Mouse (Mus musculus) hindbrain, embryonic 13.5 days (tissue): ENCODE results near the gene 0610009B22Rik. TPM values are rescaled to one million over a fixed set of nuclear protein-coding genes. Genes with fewer than 3 reads are reported as not detected.
"Not testable (repeated sequence)": the region's sequence is repeated elsewhere in the genome, so short reads cannot be mapped to it uniquely, and the experiment has no call there.

ENCODE experiments used
- ATAC-seq: fragments of 200-750 bp; cut with Nextera tagmentation; 2 replicates; pipeline ENCODE4 v1.8.0; 2017; ENCODE audit warnings: moderate TSS enrichment; ENCODE audit not compliant: low FRiP score
- H3K27ac ChIP-seq: fragments of 300-500 bp; sonication (generic); 2 replicates; pipeline ENCODE4 v1.5.1; 2015; ENCODE audit warnings: inconsistent platforms, mild to moderate bottlenecking, moderate library complexity
- H3K27me3 ChIP-seq: fragments of 300-500 bp; sonication (generic); 2 replicates; pipeline ENCODE4 v1.6.1; 2015; ENCODE audit warnings: mild to moderate bottlenecking, inconsistent platforms
- H3K36me3 ChIP-seq: fragments of 300-500 bp; sonication (generic); 2 replicates; pipeline ENCODE4 v1.6.1; 2015; ENCODE audit warnings: mild to moderate bottlenecking, inconsistent platforms
- H3K4me1 ChIP-seq: fragments of 300-500 bp; sonication (generic); replicated peaks from 2 replicates; pipeline ENCODE4 v1.6.1; 2015; ENCODE audit warnings: inconsistent platforms
- H3K4me2 ChIP-seq: fragments of 300-500 bp; sonication (generic); 2 replicates; pipeline ENCODE4 v1.6.1; 2015; ENCODE audit warnings: inconsistent platforms, mild to moderate bottlenecking, moderate library complexity
- H3K4me3 ChIP-seq: fragments of 300-500 bp; sonication (generic); 2 replicates; pipeline ENCODE4 v1.5.1; 2015; ENCODE audit warnings: mild to moderate bottlenecking, inconsistent platforms
- H3K9ac ChIP-seq: fragments of 300-500 bp; sonication (generic); 2 replicates; pipeline ENCODE4 v1.6.1; 2015; ENCODE audit warnings: mild to moderate bottlenecking, inconsistent platforms
- H3K9me3 ChIP-seq: fragments of 300-500 bp; sonication (generic); 2 replicates; pipeline ENCODE4 v1.6.1; 2016; ENCODE audit warnings: inconsistent platforms
- WGBS: fragments of 180-500 bp; shearing (Covaris S2); methylation state at CpG from one replicate; pipeline ENCODE4 v1.1.7; 2015; 5-methylcytosine and 5-hydroxymethylcytosine counted together
- polyA plus RNA-seq: library from polyadenylated mRNA; unstranded; fragments of >200 nt; fragmentation: Nextera tagmentation; extraction: Ambion mirVana; gene quantifications from 2 replicates; pipeline ENCODE4 v1.2.1, GENCODE M21; 2015

Gene 0610009B22Rik
- polyA plus RNA-seq, 1 experiment from 2014 or later = 121 TPM

- no peaks in the 10 kb centered on the region for H3K9me3 ChIP-seq
- no peak overlapping the region for H3K4me2 ChIP-seq
Measured at GRCm38 (mm10) chr11:51681324-51681975, 7.2 kb downstream of the 0610009B22Rik start.

GRCm38 (mm10) chr11:51679466-51679865, 9.2 kb downstream of the 0610009B22Rik start:
- 0 out of 2 replicates have a peak, but pooled peaks cover 2% of the 10 kb centered on the region for H3K27me3 ChIP-seq
- no peaks in the 10 kb centered on the region for H3K36me3 ChIP-seq
- H3K4me1 ChIP-seq = no peaks in the 10 kb centered on the region
- H3K4me2 ChIP-seq = no peak overlapping the region
- no peak overlapping the region for H3K9ac ChIP-seq
- no peaks in the 10 kb centered on the region for H3K9me3 ChIP-seq
- 77% methylated on average over 3 of the region's 3 CpGs for WGBS
- no peak overlapping the region for H3K27ac ChIP-seq
- H3K4me3 ChIP-seq = no peak overlapping the region
- ATAC-seq = no peak

More at GRCm38 (mm10) chr11:51681324-51681975, 7.2 kb downstream of the 0610009B22Rik start:
- Histone ChIP-seq H3K36me3 (peaks cover 12% of the 10 kb centered on the region), H3K27me3 (0 out of 2 replicates have a peak, but pooled peaks cover 2% of the 10 kb centered on the region), H3K9ac (no peak overlapping the region), H3K4me3 (no peak overlapping the region), H3K4me1 (no peaks in the 10 kb centered on the region), H3K27ac (no peak overlapping the region)
- 38% methylated on average over 13 of the region's 13 CpGs for WGBS
- no peak for ATAC-seq

- H3K4me3 ChIP-seq = no peak overlapping the region
- H3K9ac ChIP-seq = no peak overlapping the region
- no peak overlapping the region for H3K27ac ChIP-seq
- no peaks in the 10 kb centered on the region for H3K36me3 ChIP-seq
- H3K9me3 ChIP-seq = no peaks in the 10 kb centered on the region
- H3K4me1 ChIP-seq = no peaks in the 10 kb centered on the region
- H3K27me3 ChIP-seq = 0 out of 2 replicates have a peak, but pooled peaks cover 2% of the 10 kb centered on the region
- no peak for ATAC-seq
- no peak overlapping the region for H3K4me2 ChIP-seq
- 82% methylated on average over 6 of the region's 6 CpGs for WGBS
Measured at GRCm38 (mm10) chr11:51677737-51678418, 10.8 kb downstream of the 0610009B22Rik start.

GRCm38 (mm10) chr11:51675386-51675785, 13.3 kb downstream of the 0610009B22Rik start:
- Histone ChIP-seq H3K36me3 (no peaks in the 10 kb centered on the region), H3K9me3 (no peaks in the 10 kb centered on the region), H3K4me2 (no peak overlapping the region), H3K27ac (no peak overlapping the region), H3K4me1 (no peaks in the 10 kb centered on the region), H3K4me3 (no peak overlapping the region), H3K27me3 (0 out of 2 replicates have a peak, but pooled peaks cover 2% of the 10 kb centered on the region), H3K9ac (no peak overlapping the region)
- 76% methylated on average over 5 of the region's 5 CpGs for WGBS
- no peak for ATAC-seq

- no peaks in the 10 kb centered on the region for H3K27me3 ChIP-seq
- ATAC-seq = no peak
- 85% methylated on average over 9 of the region's 9 CpGs for WGBS
Measured at GRCm38 (mm10) chr11:51673291-51673690, 15.4 kb downstream of the 0610009B22Rik start.

GRCm38 (mm10) chr11:51671376-51671775, 17.3 kb downstream of the 0610009B22Rik start:
- no peak for ATAC-seq
- Histone ChIP-seq H3K4me2 (no peak overlapping the region), H3K27me3 (no peaks in the 10 kb centered on the region), H3K4me1 (no peaks in the 10 kb centered on the region), H3K9me3 (no peaks in the 10 kb centered on the region), H3K27ac (no peak overlapping the region), H3K9ac (no peak overlapping the region), H3K36me3 (no peaks in the 10 kb centered on the region), H3K4me3 (no peak overlapping the region)
- WGBS = 86% methylated on average over 2 of the region's 2 CpGs

More at GRCm38 (mm10) chr11:51673291-51673690, 15.4 kb downstream of the 0610009B22Rik start:
- Histone ChIP-seq H3K9me3 (no peaks in the 10 kb centered on the region), H3K4me2 (no peak overlapping the region), H3K4me1 (no peaks in the 10 kb centered on the region), H3K36me3 (no peaks in the 10 kb centered on the region), H3K27ac (no peak overlapping the region), H3K4me3 (no peak overlapping the region), H3K9ac (no peak overlapping the region)

- no peaks in the 10 kb centered on the region for H3K27me3 ChIP-seq
- no peaks in the 10 kb centered on the region for H3K36me3 ChIP-seq
- no peaks in the 10 kb centered on the region for H3K4me1 ChIP-seq
- WGBS = 90% methylated on average over 7 of the region's 7 CpGs
- H3K4me3 ChIP-seq = no peak overlapping the region
- H3K9ac ChIP-seq = no peak overlapping the region
- no peaks in the 10 kb centered on the region for H3K9me3 ChIP-seq
- H3K27ac ChIP-seq = no peak overlapping the region
- ATAC-seq = no peak
- H3K4me2 ChIP-seq = no peak overlapping the region
Measured at GRCm38 (mm10) chr11:51670846-51671245, 17.8 kb downstream of the 0610009B22Rik start.

- not testable (repeated sequence) for H3K4me2 ChIP-seq, H3K4me1 ChIP-seq, H3K9ac ChIP-seq, H3K9me3 ChIP-seq, H3K27me3 ChIP-seq, H3K27ac ChIP-seq, H3K4me3 ChIP-seq, ATAC-seq, H3K36me3 ChIP-seq
- WGBS = 95% methylated on average over 7 of the region's 7 CpGs
Measured at GRCm38 (mm10) chr11:51664747-51665146, 23.9 kb downstream of the 0610009B22Rik start.

- no peaks in the 10 kb centered on the region for H3K27me3 ChIP-seq
Measured at GRCm38 (mm10) chr11:51662632-51663031, 26.0 kb downstream of the 0610009B22Rik start.

GRCm38 (mm10) chr11:51661867-51662365, 26.8 kb downstream of the 0610009B22Rik start:
- H3K4me3 ChIP-seq = no peak overlapping the region
- WGBS = 77% methylated on average over 16 of the region's 16 CpGs
- H3K4me2 ChIP-seq = no peak overlapping the region
- H3K27ac ChIP-seq = no peak overlapping the region
- no peak overlapping the region for H3K9ac ChIP-seq
- H3K9me3 ChIP-seq = no peaks in the 10 kb centered on the region
- H3K27me3 ChIP-seq = no peaks in the 10 kb centered on the region
- H3K4me1 ChIP-seq = peaks cover 9% of the 10 kb centered on the region; the same call in 1 of the 2 replicates
- no peaks in the 10 kb centered on the region for H3K36me3 ChIP-seq
- no peak for ATAC-seq

More at GRCm38 (mm10) chr11:51662632-51663031, 26.0 kb downstream of the 0610009B22Rik start:
- H3K27ac ChIP-seq = no peak overlapping the region
- no peak overlapping the region for H3K4me3 ChIP-seq
- WGBS = 74% methylated on average over 7 of the region's 7 CpGs
- no peaks in the 10 kb centered on the region for H3K9me3 ChIP-seq
- H3K4me1 ChIP-seq = peaks cover 9% of the 10 kb centered on the region; the same call in 1 of the 2 replicates
- no peak for ATAC-seq
- H3K9ac ChIP-seq = no peak overlapping the region
- no peak overlapping the region for H3K4me2 ChIP-seq
- H3K36me3 ChIP-seq = no peaks in the 10 kb centered on the region

GRCm38 (mm10) chr11:51658705-51659104, 30.0 kb downstream of the 0610009B22Rik start:
- Histone ChIP-seq H3K4me3 (no peak overlapping the region), H3K9ac (no peak overlapping the region), H3K36me3 (no peaks in the 10 kb centered on the region), H3K27ac (peak overlapping the region; percentile 41), H3K4me2 (no peak overlapping the region), H3K27me3 (0 out of 2 replicates have a peak, but pooled peaks cover 3% of the 10 kb centered on the region), H3K9me3 (no peaks in the 10 kb centered on the region), H3K4me1 (peaks cover 9% of the 10 kb centered on the region; the same call in 1 of the 2 replicates)
- ATAC-seq = peak; percentile 71; the same call in 1 of the 2 replicates
- WGBS = 72% methylated on average over 6 of the region's 6 CpGs

GRCm38 (mm10) chr11:51658291-51658690, 30.4 kb downstream of the 0610009B22Rik start:
- Histone ChIP-seq H3K4me2 (no peak overlapping the region), H3K9ac (no peak overlapping the region), H3K27ac (peak overlapping the region; percentile 41), H3K4me3 (no peak overlapping the region), H3K9me3 (no peaks in the 10 kb centered on the region), H3K27me3 (0 out of 2 replicates have a peak, but pooled peaks cover 3% of the 10 kb centered on the region), H3K4me1 (peaks cover 9% of the 10 kb centered on the region; the same call in 1 of the 2 replicates), H3K36me3 (no peaks in the 10 kb centered on the region)
- 69% methylated on average over 7 of the region's 7 CpGs for WGBS
- ATAC-seq = no peak
